Mouse (Mus musculus) stomach, embryonic 14.5 days (tissue): ENCODE results near the gene Lmf1. TPM values are rescaled to one million over a fixed set of nuclear protein-coding genes. Genes with fewer than 3 reads are reported as not detected.

Experiments
- ATAC-seq: fragments of 200-750 bp; cut with Nextera tagmentation; 2 replicates; pipeline ENCODE4 v1.8.0; 2017; ENCODE audit warnings: low read depth, moderate TSS enrichment; ENCODE audit not compliant: insufficient number of reproducible peaks, insufficient read depth, low FRiP score
- H3K27ac ChIP-seq: fragments of 300-500 bp; sonication (generic); 2 replicates; pipeline ENCODE4 v1.5.1; 2014; ENCODE audit warnings: mild to moderate bottlenecking, low read length, moderate library complexity, mixed read lengths
- H3K27me3 ChIP-seq: fragments of 300-500 bp; sonication (generic); 2 replicates; pipeline ENCODE4 v1.6.1; 2014; ENCODE audit warnings: low read length, control low read depth, mixed read lengths; ENCODE audit not compliant: control insufficient read depth, insufficient read depth
- H3K36me3 ChIP-seq: fragments of 300-500 bp; sonication (generic); 2 replicates; pipeline ENCODE4 v1.6.1; 2014; ENCODE audit warnings: mild to moderate bottlenecking, control low read depth, low read length, moderate library complexity, mixed read lengths; ENCODE audit not compliant: control insufficient read depth, insufficient read depth
- H3K4me1 ChIP-seq: fragments of 300-500 bp; sonication (generic); 2 replicates; pipeline ENCODE4 v1.6.1; 2014; ENCODE audit warnings: low read length, control low read depth, mixed read lengths; ENCODE audit not compliant: control insufficient read depth, insufficient read depth
- H3K4me2 ChIP-seq: fragments of 300-500 bp; sonication (generic); replicated peaks from 2 replicates; pipeline ENCODE4 v1.6.1; 2014; ENCODE audit warnings: low read depth, low read length, control low read depth
- H3K4me3 ChIP-seq: fragments of 300-500 bp; sonication (generic); 2 replicates; pipeline ENCODE4 v1.5.1; 2014; ENCODE audit warnings: low read depth, low read length, control low read depth
- H3K9ac ChIP-seq: fragments of 300-500 bp; sonication (generic); replicated peaks from 2 replicates; pipeline ENCODE4 v1.6.1; 2014; ENCODE audit warnings: low read depth, mild to moderate bottlenecking, control low read depth, low read length, moderate library complexity, mixed read lengths
- H3K9me3 ChIP-seq: fragments of 300-500 bp; sonication (generic); 2 replicates; pipeline ENCODE4 v1.6.1; 2016; ENCODE audit warnings: low read depth, low read length, control low read depth; ENCODE audit not compliant: control insufficient read depth
- WGBS: fragments of 180-500 bp; shearing (Covaris S2); extraction: QIAGEN DNeasy Blood & Tissue Kit; methylation state at CpG from one replicate; pipeline ENCODE4 v1.1.7; 2014; 5-methylcytosine and 5-hydroxymethylcytosine counted together
- polyA plus RNA-seq: library from polyadenylated mRNA; unstranded; fragments of >200 nt; fragmentation: Nextera tagmentation; extraction: Ambion mirVana; gene quantifications from 2 replicates; pipeline ENCODE4 v1.2.1, GENCODE M21; 2014

The Lmf1 gene
- polyA plus RNA-seq, 1 experiment from 2014 or later: 30.1 TPM

DNA sequence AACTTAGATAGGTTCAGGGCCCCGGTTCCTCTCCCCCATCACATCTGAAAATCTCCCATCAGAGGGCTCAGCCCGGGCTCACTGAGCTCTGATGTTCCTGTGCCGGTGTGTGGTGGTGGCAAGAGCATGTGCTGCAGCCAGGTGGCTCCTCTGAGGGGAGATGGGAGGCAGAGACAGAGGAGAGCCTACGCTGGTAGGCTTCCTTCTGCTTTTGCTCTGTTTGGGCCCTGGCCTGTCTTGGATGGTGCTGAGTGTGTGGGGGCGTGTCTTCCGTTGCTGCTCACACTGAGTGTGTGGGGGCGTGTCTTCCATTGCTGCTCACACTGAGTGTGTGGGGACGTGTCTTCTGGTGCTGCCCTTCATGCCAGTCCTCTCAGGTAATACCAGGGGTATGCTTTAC, 23.5 kb downstream of the Lmf1 start:
- peak; percentile 46; the same call in 1 of the 2 replicates for ATAC-seq
- H3K27me3 ChIP-seq: no peaks in the 10 kb centered on the region
- no peak overlapping the region for H3K9ac ChIP-seq
- H3K4me1 ChIP-seq: peaks cover 6% of the 10 kb centered on the region; the same call in 1 of the 2 replicates
- H3K4me2 ChIP-seq: no peak overlapping the region
- H3K36me3 ChIP-seq: no peaks in the 10 kb centered on the region
- WGBS: 67% methylated on average over 8 of the region's 8 CpGs
- H3K27ac ChIP-seq: no peak overlapping the region
- no peak overlapping the region for H3K4me3 ChIP-seq
- no peaks in the 10 kb centered on the region for H3K9me3 ChIP-seq

DNA sequence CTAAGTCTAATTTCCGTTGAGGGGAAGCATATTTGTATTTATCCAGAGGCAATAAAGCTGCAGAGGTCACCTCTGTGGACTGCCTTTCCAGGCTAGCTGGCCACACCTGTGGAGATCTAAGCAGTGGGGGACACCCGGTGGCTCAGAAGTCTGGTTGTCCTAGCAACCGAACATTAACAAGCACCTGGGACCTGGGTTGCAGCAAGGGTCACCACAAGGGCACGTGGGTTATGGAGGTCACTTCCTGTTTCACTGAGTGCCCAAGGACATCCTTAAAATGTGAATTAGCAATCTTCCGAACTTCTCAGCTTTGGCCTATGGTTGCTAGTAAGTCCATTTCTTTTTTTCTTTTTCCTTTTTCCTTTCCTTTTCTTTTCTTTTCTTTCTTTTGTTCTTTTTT, 25.3 kb downstream of the Lmf1 start:
- H3K36me3 ChIP-seq: no peaks in the 10 kb centered on the region
- H3K9ac ChIP-seq: no peak overlapping the region
- peaks cover 7% of the 10 kb centered on the region; the same call in 1 of the 2 replicates for H3K4me1 ChIP-seq
- no peaks in the 10 kb centered on the region for H3K27me3 ChIP-seq
- no peak overlapping the region for H3K4me2 ChIP-seq
- 21% methylated on average over 5 of the region's 5 CpGs for WGBS
- no peak for ATAC-seq
- H3K9me3 ChIP-seq: no peaks in the 10 kb centered on the region
- no peak overlapping the region for H3K27ac ChIP-seq
- H3K4me3 ChIP-seq: no peak overlapping the region

DNA sequence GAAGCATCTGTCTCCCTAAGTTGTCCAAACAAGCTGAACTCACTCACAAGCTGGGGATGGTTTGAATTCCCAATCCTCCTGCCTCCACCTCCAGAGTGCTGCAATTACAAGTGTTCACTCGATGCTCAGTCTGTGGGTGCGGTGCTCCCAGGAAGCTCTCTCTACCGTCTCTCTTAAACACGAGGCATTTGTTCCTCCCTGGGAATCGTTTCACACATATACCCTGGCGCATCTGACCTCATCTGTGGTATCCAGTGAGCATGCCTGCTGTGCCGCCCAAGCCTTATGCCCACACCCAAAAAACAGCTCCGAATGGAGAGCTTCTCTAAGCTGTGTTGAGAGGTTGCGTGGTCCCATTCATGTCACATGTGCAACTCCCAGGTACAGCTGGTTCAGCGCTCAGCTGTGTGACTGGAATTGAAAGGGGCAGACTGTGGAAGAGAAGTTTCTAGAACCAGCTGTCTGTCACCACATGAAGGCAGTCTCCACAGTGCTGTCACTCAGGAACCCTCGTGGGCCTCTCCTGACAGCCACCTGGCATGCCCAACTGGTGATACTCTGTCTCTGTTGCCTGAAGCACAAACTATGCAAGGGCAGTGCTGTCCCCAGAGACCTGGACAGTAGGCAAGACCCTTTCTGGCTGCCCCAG, 29.4 kb downstream of the Lmf1 start:
- Histone ChIP-seq H3K9me3 (no peaks in the 10 kb centered on the region), H3K4me2 (no peak overlapping the region), H3K36me3 (no peaks in the 10 kb centered on the region), H3K27me3 (no peaks in the 10 kb centered on the region), H3K4me3 (no peak overlapping the region), H3K27ac (no peak overlapping the region), H3K4me1 (peaks cover 20% of the 10 kb centered on the region), H3K9ac (no peak overlapping the region)
- 85% methylated on average over 11 of the region's 11 CpGs for WGBS
- no peak for ATAC-seq

DNA sequence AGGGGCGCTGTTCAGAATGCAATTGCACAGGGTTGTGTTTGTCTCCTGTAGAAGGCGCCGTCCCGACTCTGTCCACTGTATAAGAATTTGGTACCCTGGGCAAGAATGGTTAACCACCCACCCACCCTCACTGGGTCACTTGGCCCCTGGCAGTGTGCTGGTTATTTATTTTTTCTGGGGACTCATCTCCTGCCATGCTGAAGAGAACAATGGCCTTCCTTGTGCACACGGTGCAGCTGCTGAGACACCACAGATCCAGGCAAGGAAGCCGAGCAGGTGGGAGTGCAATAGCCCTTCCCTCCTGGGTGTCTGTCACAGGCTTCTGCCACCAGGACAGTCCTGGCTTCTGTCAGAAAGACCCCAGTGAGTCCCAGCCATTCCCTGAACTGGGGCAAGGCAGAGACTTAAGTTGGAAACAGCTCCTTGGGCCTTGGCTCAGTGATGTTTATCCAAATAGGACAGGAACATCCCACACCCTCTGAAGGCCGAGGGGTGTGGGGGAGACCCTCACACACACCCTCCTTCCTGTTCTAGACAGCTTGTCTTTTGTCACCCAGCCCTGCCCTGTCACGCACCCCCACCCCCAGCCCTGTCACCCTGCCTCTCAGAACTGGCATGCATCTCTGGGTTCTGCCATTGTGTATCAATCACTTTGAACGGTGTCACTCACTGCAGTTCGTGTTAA, 30.1 kb downstream of the Lmf1 start:
- H3K9me3 ChIP-seq: no peaks in the 10 kb centered on the region
- no peaks in the 10 kb centered on the region for H3K27me3 ChIP-seq
- no peak overlapping the region for H3K4me3 ChIP-seq
- H3K4me2 ChIP-seq: no peak overlapping the region
- no peak for ATAC-seq
- 0 out of 2 replicates have a peak, but pooled peaks cover under 1% of the 10 kb centered on the region for H3K36me3 ChIP-seq
- 62% methylated on average over 10 of the region's 10 CpGs for WGBS
- no peak overlapping the region for H3K9ac ChIP-seq
- peak overlapping the region; percentile 55; the same call in 1 of the 2 replicates for H3K27ac ChIP-seq
- H3K4me1 ChIP-seq: peaks cover 17% of the 10 kb centered on the region

DNA sequence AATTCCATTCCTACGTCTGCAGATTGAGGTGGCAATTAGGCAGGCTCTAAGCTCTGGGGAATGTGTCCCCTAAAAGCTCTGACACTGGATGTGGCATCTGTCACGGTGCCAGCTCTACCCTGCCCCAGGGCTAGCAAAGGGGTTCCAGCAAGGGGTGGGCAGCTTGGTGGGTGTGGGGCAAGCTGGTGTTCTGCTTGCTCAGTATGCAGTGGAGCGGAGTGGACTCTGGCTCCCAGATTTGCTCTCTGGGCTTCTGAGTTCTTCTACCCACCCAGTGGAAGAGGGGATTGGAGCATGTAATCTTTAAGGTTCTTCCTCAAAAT, 30.6 kb downstream of the Lmf1 start:
- Histone ChIP-seq H3K4me2 (no peak overlapping the region), H3K4me1 (peaks cover 14% of the 10 kb centered on the region), H3K27me3 (no peaks in the 10 kb centered on the region), H3K36me3 (0 out of 2 replicates have a peak, but pooled peaks cover 4% of the 10 kb centered on the region), H3K27ac (peak overlapping the region; percentile 55; the same call in 1 of the 2 replicates), H3K9ac (no peak overlapping the region), H3K9me3 (no peaks in the 10 kb centered on the region), H3K4me3 (no peak overlapping the region)
- 67% methylated on average over 3 of the region's 3 CpGs for WGBS
- no peak for ATAC-seq

DNA sequence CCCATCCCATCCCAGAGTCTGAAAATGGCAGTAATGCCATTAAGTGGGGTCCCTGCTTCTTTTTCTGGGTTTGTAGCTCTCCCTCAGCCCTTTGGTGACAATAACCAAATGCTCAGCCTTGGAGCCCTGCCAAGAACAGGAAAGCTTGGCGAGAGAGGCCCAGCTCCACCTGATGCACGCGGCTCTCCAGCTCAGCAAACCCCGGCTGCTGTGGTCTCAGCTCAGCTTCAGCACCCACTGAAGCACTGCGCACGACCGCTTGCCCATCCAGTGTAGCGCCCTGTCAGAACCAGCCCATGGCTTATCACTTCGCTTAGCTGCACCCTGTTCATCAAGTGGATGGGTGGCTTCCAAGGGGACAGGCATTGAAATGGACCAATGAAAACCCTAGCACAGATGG, 31.3 kb downstream of the Lmf1 start:
- H3K27ac ChIP-seq: peak overlapping the region; percentile 55
- peaks cover 4% of the 10 kb centered on the region; the same call in 1 of the 2 replicates for H3K36me3 ChIP-seq
- H3K4me2 ChIP-seq: no peak overlapping the region
- H3K4me1 ChIP-seq: peaks cover 14% of the 10 kb centered on the region
- H3K27me3 ChIP-seq: no peaks in the 10 kb centered on the region
- WGBS: 47% methylated on average over 9 of the region's 9 CpGs
- peak; percentile 60; the same call in 1 of the 2 replicates for ATAC-seq
- H3K4me3 ChIP-seq: no peak overlapping the region
- H3K9ac ChIP-seq: no peak overlapping the region
- H3K9me3 ChIP-seq: no peaks in the 10 kb centered on the region

DNA sequence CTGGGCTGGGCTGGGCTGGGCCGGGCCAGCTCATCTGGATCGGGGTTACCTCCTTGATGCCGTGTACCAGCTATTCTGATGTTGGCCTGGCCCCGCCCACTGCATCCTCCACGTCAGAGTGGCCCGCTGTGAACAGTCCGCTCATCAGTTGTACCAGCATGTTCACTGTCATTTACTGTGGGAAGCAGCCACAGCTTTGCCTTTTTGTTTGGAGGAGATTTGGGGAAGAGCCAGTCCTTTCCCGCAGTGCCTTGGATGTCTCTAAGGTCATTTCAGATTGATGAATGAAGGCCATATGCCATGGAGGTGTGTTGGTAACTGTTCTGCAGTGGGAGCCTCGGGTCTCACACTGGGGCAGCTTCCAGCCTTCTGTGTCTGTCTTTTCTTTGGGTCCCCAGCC, 33.7 kb downstream of the Lmf1 start:
- no peaks in the 10 kb centered on the region for H3K9me3 ChIP-seq
- peaks cover 14% of the 10 kb centered on the region for H3K4me1 ChIP-seq
- no peaks in the 10 kb centered on the region for H3K27me3 ChIP-seq
- WGBS: 76% methylated on average over 9 of the region's 9 CpGs
- H3K27ac ChIP-seq: no peak overlapping the region
- no peak overlapping the region for H3K9ac ChIP-seq
- H3K36me3 ChIP-seq: peaks cover 4% of the 10 kb centered on the region; the same call in 1 of the 2 replicates
- no peak overlapping the region for H3K4me3 ChIP-seq
- ATAC-seq: no peak
- H3K4me2 ChIP-seq: no peak overlapping the region

DNA sequence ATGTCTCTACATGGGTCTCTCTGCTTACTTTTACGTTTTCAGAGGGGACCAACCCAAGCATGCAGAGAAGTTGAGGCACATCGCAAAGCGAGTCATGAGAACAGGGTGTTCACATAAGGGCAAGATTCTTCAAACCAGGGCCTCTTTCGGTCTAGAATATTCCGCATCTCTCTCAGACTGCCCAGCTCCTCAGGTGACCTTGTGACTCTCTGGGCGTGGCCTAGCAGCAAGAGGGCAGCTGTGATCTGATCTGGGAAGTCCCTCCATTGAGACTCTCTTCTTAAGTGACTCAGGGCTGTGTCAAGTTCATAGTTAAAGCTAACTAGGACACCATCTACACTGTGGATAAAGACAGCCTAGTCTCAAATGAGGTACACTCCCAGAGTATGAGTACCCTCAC, 34.4 kb downstream of the Lmf1 start:
- no peaks in the 10 kb centered on the region for H3K9me3 ChIP-seq
- peaks cover 14% of the 10 kb centered on the region for H3K4me1 ChIP-seq
- H3K9ac ChIP-seq: no peak overlapping the region
- H3K36me3 ChIP-seq: peaks cover 4% of the 10 kb centered on the region; the same call in 1 of the 2 replicates
- 93% methylated on average over 6 of the region's 6 CpGs for WGBS
- ATAC-seq: no peak
- no peaks in the 10 kb centered on the region for H3K27me3 ChIP-seq
- no peak overlapping the region for H3K4me3 ChIP-seq
- H3K27ac ChIP-seq: no peak overlapping the region
- H3K4me2 ChIP-seq: no peak overlapping the region
